Mouse (Mus musculus) layer of hippocampus, adult 18-20 months (tissue): Measurements from ENCODE around the gene Zfp69. TPM values are rescaled to one million over a fixed set of nuclear protein-coding genes. Genes with fewer than 3 reads are reported as not detected.

Experiments used
- DNase-seq, 2 experiments: peaks; one replicate each; pipeline ENCODE4 v3.0.0; 2022; ENCODE audit warnings: low spot score in 2 of 2
- microRNA-seq, 2 experiments: library from miRNA; unstranded; fragments of <30 nt; microRNA quantifications; one replicate each; pipeline ENCODE4 v1.2.0; 2021
- total RNA-seq, 2 experiments: library from RNA; stranded (reverse); gene quantifications; 2 replicates each; pipeline ENCODE4 v1.2.3; 2021

Zfp69 gene
- total RNA-seq, 2 experiments from 2014 or later, result 1.5 to 1.9 TPM

GRCm38 (mm10) chr4:120886811-120887210 lies 64.7 kb downstream of the Zfp69 start:
- no peak for DNase-seq

- DNase-seq, result no peak
Observed at GRCm38 (mm10) chr4:120886131-120886530, 65.4 kb downstream of the Zfp69 start.

- no peak for DNase-seq
Observed at GRCm38 (mm10) chr4:120885208-120886120, 66.0 kb downstream of the Zfp69 start.

- peak in 1 of 2 experiments; percentile 66 for DNase-seq
Observed at GRCm38 (mm10) chr4:120882002-120882625, 69.4 kb downstream of the Zfp69 start.

GRCm38 (mm10) chr4:120880731-120881432 lies 70.6 kb downstream of the Zfp69 start:
- DNase-seq, result no peak

Small RNA genes lying within 50 kb of the gene (microRNA-seq; reads per million reads assigned to microRNA genes)
- 0.49 to 0.98 reads per million in 2 experiments for gene Mir7015

Other genes with a start within 250 kb of the Zfp69 start
- gene Kcnq4, start 203.1 kb downstream of the Zfp69 start, total RNA-seq, result 1 to 10 TPM; 3.7 to 4.4 TPM
- gene Nfyc, start 120.1 kb downstream of the Zfp69 start, total RNA-seq, result 10 to 100 TPM; 44.8 to 46.5 TPM
- 10 to 100 TPM; 32.7 to 33.3 TPM for gene Rims3, start 96.9 kb downstream of the Zfp69 start, total RNA-seq
- gene Exo5, start 26.7 kb downstream of the Zfp69 start, total RNA-seq, result 10 to 100 TPM; 10.1 to 11.8 TPM
- 100 to 1,000 TPM; 162 TPM for gene Smap2, start 65.5 kb upstream of the Zfp69 start, total RNA-seq
- gene Col9a2, start 87.7 kb upstream of the Zfp69 start, total RNA-seq, result 1 to 10 TPM; 2.2 to 3.6 TPM
- gene Zmpste24, start 146.5 kb upstream of the Zfp69 start, total RNA-seq, result 10 to 100 TPM; 23.8 to 25.4 TPM
- not detected for gene Tmco2, start 157.5 kb upstream of the Zfp69 start, total RNA-seq